Mouse (Mus musculus) R1 (cell line): ENCODE data around the gene Wdr35.

Source experiments
- DNase-seq: peaks from one replicate; pipeline ENCODE4 v3.0.0-alpha.2; 2018; ENCODE audit warnings: low read depth, low spot score

Gene Wdr35

GRCm38 (mm10) chr12:8973820-8974465 lies at the start of gene Wdr35:
Gene Wdr35 (plus strand): TSS chr12:8973892.
- peak; percentile 89 for DNase-seq

- DNase-seq = no peak
Measured at GRCm38 (mm10) chr12:8927652-8928051, 46.0 kb upstream of the Wdr35 start.

- no peak for DNase-seq
Measured at GRCm38 (mm10) chr12:8928766-8929165, 44.9 kb upstream of the Wdr35 start.

GRCm38 (mm10) chr12:8931083-8931482 lies 42.6 kb upstream of the Wdr35 start:
- DNase-seq = no peak

GRCm38 (mm10) chr12:8935349-8935748 lies 38.3 kb upstream of the Wdr35 start:
- DNase-seq = no peak

- DNase-seq = peak; percentile 36
Measured at GRCm38 (mm10) chr12:8936210-8936609, 37.5 kb upstream of the Wdr35 start.

- DNase-seq = no peak
Measured at GRCm38 (mm10) chr12:8939490-8939889, 34.2 kb upstream of the Wdr35 start.

- peak; percentile 25 for DNase-seq
Measured at GRCm38 (mm10) chr12:8940011-8941005, 33.4 kb upstream of the Wdr35 start.

- DNase-seq = peak; percentile 67
Measured at GRCm38 (mm10) chr12:8941131-8941615, 32.5 kb upstream of the Wdr35 start.

- no peak for DNase-seq
Measured at GRCm38 (mm10) chr12:8941699-8942392, 31.8 kb upstream of the Wdr35 start.

- DNase-seq = no peak
Measured at GRCm38 (mm10) chr12:8947163-8947562, 26.5 kb upstream of the Wdr35 start.

GRCm38 (mm10) chr12:8947714-8948464 lies 25.8 kb upstream of the Wdr35 start, which contains the start of gene Matn3:
Gene Matn3 (plus strand): TSS chr12:8947929.
- DNase-seq = peak; percentile 88

GRCm38 (mm10) chr12:8953136-8953535 lies 20.6 kb upstream of the Wdr35 start:
- no peak for DNase-seq

- DNase-seq = no peak
Measured at GRCm38 (mm10) chr12:8954161-8954561, 19.5 kb upstream of the Wdr35 start.

GRCm38 (mm10) chr12:8961607-8962316 lies 11.9 kb upstream of the Wdr35 start:
- DNase-seq = no peak

GRCm38 (mm10) chr12:8969828-8970227 lies 3.9 kb upstream of the Wdr35 start:
- peak; percentile 60 for DNase-seq

- peak; percentile 59 for DNase-seq
Measured at GRCm38 (mm10) chr12:8975076-8975475, 1.4 kb downstream of the Wdr35 start.

GRCm38 (mm10) chr12:8993231-8993630 lies 19.5 kb downstream of the Wdr35 start:
- DNase-seq = no peak

- no peak for DNase-seq
Measured at GRCm38 (mm10) chr12:8998318-8998717, 24.6 kb downstream of the Wdr35 start.

- peak; percentile 76 for DNase-seq
Measured at GRCm38 (mm10) chr12:9002038-9002648, 28.5 kb downstream of the Wdr35 start.
